Mouse (Mus musculus) kidney, adult 2 months (tissue): ENCODE data around the gene Dapk1.

ENCODE experiments used
- CTCF ChIP-seq: fragments of 200-500 bp; conservative IDR thresholded peaks from 2 replicates; pipeline ENCODE4 v1.5.1; 2011; ENCODE audit warnings: low read depth, mild to moderate bottlenecking, control low read depth, low read length, moderate library complexity, mixed read lengths; ENCODE audit not compliant: insufficient read depth, insufficient read length
- POLR2A ChIP-seq: fragments of 200-500 bp; IDR thresholded peaks from one replicate; pipeline ENCODE4 v1.6.1; 2011; ENCODE audit warnings: low read depth, low read length, control low read depth

- TF ChIP-seq CTCF (no peak), POLR2A (no peak)
Measured at GRCm38 (mm10) chr13:60556911-60557310, 44.8 kb upstream of the Dapk1 start.
